Mouse (Mus musculus) NIH3T3 (cell line): ENCODE data around the gene Kcnq1.

ENCODE experiments used
- DNase-seq: peaks from one replicate; pipeline ENCODE4 v3.0.0-alpha.2; 2012; ENCODE audit warnings: low read depth

Kcnq1 gene

DNA sequence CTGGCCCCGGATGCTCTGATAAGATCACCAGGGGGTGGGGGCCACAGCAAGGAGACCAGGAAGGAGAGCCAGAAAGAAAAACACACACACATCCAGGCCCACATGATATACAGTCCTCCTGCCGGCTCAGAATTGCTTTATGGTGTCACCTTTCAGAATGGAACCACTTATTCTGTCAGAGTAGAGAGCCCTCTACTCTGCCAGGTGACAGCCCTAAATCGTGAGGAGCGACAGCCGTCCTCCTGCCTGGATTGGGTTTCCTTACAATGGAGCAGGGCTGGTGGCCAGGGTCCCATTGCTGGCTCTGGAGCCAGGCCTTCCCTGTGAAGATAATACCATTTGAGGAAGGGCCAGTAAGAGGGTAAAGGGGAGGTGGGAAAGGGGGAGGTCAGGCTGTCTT, 212.3 kb downstream of the Kcnq1 start:
- no peak for DNase-seq

DNA sequence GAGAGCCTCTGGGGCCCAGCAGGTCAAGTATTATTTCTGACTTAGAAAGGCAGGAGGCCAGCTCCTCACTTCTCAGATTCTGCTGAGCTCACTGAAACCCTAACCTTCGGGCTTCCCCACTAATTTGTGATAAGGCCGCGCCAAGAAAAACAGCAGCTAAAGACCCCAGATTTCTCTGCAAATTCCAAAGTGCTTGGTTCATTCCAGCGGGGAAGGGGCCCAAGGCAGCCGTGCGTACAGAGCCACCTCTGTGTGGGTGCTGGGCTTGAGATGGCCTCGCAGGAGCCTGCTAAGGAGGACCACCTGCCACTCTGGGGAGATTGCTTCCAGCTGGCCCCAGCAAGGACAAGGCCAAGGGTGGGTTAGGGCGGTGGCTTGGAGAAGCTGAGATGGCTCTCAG, 214.2 kb downstream of the Kcnq1 start:
- no peak for DNase-seq

DNA sequence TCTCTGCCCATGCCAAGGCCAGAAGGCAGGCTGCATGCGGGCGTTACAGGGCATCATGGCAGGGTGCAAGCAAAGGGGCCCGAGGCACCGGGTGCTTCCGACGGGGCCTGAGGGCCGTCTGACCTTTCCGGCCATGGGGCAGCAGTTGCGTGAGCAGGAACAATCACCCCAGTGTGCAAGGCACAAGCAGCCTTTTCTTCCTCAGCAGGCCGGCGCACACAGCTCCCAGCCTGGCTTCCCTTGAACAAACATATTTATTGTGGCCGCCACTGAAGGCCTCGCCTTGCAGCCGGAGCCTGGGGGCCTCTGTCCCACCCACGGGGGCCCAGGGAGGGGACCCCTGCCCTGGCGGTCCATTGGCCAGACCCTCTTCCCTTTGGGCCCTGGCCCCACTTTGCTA, 218.9 kb downstream of the Kcnq1 start:
- no peak for DNase-seq

DNA sequence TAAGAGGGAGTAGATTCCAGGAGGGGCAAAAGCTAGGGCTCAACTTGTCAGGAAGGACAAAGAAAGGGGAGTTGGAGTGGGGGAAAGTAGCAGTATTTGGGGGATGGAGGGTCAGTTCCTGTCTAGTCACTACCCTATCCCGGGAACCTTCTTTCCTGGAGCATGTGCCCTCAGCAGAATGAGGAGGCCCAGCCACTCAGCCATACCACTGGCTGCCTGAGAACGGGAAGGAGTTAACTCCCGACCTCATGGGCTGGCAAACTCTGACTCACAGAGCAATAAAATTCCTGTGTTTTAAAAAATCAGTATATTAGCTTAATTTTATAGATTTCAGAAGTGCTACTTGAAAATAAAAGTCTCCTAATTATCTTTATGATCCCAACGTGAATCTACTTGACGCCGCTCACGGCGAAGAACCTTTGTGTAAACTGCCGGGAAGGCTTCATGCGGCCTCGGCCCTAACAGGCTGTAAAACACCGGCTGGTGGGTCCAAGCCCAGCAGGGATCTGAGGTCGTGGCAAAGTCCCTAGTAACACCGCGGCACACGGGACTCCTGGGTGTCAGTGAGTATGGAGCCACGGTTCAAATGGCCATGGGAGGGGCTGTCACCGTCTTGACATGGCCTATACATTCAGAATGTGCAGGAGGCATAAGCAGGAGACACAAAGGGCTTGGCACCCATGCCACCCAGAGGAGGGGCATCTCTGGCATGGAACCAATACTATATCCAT, 222.2 kb downstream of the Kcnq1 start:
- no peak for DNase-seq

DNA sequence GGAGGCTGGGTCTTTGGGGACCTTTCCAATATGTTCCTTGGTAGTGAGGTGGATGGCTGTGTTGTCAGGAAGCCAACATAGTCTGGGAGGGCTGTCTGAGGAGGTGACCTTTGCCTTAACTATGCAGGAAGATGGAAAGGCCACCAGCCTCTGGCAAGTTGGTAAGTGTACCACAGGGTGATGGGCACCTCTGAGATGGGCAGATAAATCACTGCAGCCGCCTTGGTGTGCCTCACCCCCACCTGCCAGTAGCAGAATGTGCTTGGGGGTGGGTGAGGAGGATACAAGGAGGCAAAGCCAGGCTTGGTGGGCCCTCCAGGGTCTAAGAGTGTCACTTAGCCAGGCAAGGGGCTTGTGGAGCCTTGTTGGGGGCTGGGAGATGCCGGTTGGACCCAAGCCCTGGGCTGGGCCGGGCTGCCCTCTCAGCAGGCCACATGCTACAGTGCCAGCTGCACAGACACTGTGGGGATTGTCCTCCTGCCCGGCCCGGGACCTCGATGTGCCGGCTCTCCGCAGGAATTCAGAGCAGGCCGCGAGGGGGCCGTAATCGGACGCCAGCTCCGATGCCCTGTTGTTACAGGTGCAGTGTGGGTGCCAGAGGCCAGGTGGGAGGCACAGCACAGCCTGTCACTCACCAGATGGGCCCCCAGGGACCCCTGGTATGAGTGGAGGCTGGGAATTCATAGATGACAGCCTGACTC, 223.1 kb downstream of the Kcnq1 start:
- no peak for DNase-seq

DNA sequence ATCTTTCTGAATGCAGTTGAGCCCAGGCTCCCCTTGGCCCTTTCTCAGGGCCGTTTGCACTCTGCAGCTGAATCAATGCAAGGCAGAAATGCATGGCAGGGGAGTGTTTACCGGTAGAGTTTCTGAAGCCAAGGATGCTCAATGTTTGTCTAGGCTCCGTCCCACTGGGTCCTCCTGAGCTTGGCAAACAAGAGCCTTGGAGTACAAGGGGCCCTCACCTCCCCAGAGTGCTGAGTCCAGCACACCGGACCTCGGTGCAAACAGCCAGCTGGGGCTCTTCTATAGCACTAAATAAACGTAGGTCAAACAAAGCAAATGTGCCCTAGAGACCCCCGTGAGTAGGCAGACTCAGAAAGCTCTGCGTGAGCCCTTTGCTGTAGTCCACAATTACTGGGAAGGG, 226.9 kb downstream of the Kcnq1 start:
- DNase-seq = no peak

- no peak for DNase-seq
Measured at GRCm38 (mm10) chr7:143333604-143334003, 227.4 kb downstream of the Kcnq1 start.

GRCm38 (mm10) chr7:143338690-143339089, 232.5 kb downstream of the Kcnq1 start:
- DNase-seq = no peak

GRCm38 (mm10) chr7:143340601-143341281, 234.6 kb downstream of the Kcnq1 start:
- no peak for DNase-seq

GRCm38 (mm10) chr7:143341301-143341980, 235.3 kb downstream of the Kcnq1 start:
- DNase-seq = no peak

GRCm38 (mm10) chr7:143343781-143344306, 237.7 kb downstream of the Kcnq1 start:
- no peak for DNase-seq

GRCm38 (mm10) chr7:143349287-143349686, 243.1 kb downstream of the Kcnq1 start:
- DNase-seq = no peak

DNA sequence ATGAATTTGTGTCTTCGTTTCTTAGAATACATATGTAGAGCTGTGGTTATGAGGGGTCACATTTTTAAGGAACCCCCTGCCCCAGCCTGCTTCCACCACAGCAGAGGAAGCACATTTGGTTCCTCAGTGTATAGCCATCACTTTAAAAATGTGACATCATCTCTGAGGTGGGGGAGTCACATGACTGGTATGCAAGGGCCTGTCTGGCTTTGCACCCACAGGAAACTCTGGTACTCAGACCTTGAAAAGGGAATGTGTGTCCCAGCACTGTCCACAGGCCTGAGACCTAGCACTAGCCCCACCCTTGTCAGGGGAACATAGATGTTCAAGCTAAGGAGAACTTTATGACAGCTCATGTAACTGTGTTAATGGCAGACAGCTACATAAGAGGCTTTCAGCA, 243.7 kb downstream of the Kcnq1 start:
- no peak for DNase-seq

- DNase-seq = no peak
Measured at GRCm38 (mm10) chr7:143355831-143356230, 249.7 kb downstream of the Kcnq1 start.

- peak; percentile 17 for DNase-seq
Measured at GRCm38 (mm10) chr7:143357109-143357508, 250.9 kb downstream of the Kcnq1 start.

GRCm38 (mm10) chr7:143357831-143358230, 251.7 kb downstream of the Kcnq1 start:
- DNase-seq = no peak

DNA sequence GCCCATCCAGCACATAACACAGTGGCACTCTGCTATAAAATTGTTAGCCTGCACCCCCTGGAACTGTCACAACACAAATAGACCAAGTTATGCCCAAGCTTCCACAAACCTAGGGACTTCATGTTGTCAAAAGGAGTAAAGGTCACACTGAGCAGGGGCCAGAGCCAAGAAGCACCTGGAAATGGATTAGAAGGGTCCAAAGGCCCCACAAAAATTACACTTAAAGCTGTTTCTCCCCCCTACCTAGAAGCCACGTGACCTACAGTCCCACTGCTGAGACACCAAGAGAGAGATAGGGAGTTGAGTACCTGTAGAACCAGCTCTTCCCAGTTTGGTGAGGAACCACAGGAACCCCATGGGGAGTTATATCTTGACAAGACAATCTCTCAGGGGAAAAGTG, 253.6 kb downstream of the Kcnq1 start:
- no peak for DNase-seq

GRCm38 (mm10) chr7:143360776-143361175, 254.6 kb downstream of the Kcnq1 start:
- no peak for DNase-seq

- DNase-seq = no peak
Measured at GRCm38 (mm10) chr7:143364092-143364832, 258.1 kb downstream of the Kcnq1 start.

GRCm38 (mm10) chr7:143364969-143365839, 259.0 kb downstream of the Kcnq1 start:
- DNase-seq = no peak
